Mouse (Mus musculus): ENCODE measurements around the gene Hfe2.

- TF ChIP-seq CTCF (IDR thresholded peaks at IDR 0.05; ENCODE audit: low read depth, low read length), result no peak
- TF ChIP-seq POLR2A (IDR thresholded peaks at IDR 0.05; ENCODE audit: extremely low read depth, insufficient read depth, low read length), result no peak
Measured at GRCm38 (mm10) chr3:96501391-96502115, 23.4 kb upstream of the Hfe2 start.

Data from liver, adult 2 months (tissue).